Comparison of ENCODE assay signal across 8 mouse cellular contexts in genomic region chr12:81533029-81533419, GRCm38 (mm10). TPM values are rescaled to one million over a fixed set of nuclear protein-coding genes. Genes with fewer than 3 reads are reported as not detected.
DNase-seq lines count a peak whose midpoint lies in the region; ATAC-seq and TF ChIP-seq lines count a peak whose summit lies in the region.

No protein-coding gene starts in this region.

- no peaks in the 10 kb centered on the region for H3K36me3 ChIP-seq in megakaryocyte, embryonic 14.5 days (replicated peaks; ENCODE audit: low read length)
- no peaks in the 10 kb centered on the region for H3K36me3 ChIP-seq in limb, embryonic 11.5 days (ENCODE audit: control insufficient read depth, insufficient read depth, low read length)
- H3K36me3 ChIP-seq in small intestine, adult 2 months (ENCODE audit: control insufficient read depth, insufficient read depth, low read length): no peaks in the 10 kb centered on the region

- peak overlapping the region; percentile 79; the same call in 1 of the 2 replicates for H3K9ac ChIP-seq in limb, embryonic 11.5 days (ENCODE audit: low read length)

- no peaks in the 10 kb centered on the region for H3K9me3 ChIP-seq in megakaryocyte, embryonic 14.5 days
- no peaks in the 10 kb centered on the region for H3K9me3 ChIP-seq in limb, embryonic 11.5 days (ENCODE audit: control insufficient read depth, low read length)

- WGBS in limb, embryonic 11.5 days: 42% methylated on average over 4 of the region's 4 CpGs
- 27% methylated on average over 4 of the region's 4 CpGs for WGBS in small intestine, adult 2 months

- no peak for TF ChIP-seq POLR2A in embryonic fibroblast, embryonic 13.5 days (IDR thresholded peaks at IDR 0.05; ENCODE audit: low read depth, low read length)
- TF ChIP-seq POLR2A in small intestine, adult 2 months (IDR thresholded peaks at IDR 0.05; ENCODE audit: low read depth, low read length): no peak

- TF ChIP-seq CTCF in embryonic fibroblast, embryonic 13.5 days (IDR thresholded peaks at IDR 0.05; ENCODE audit: borderline replicate concordance, insufficient read depth, low read length): no peak
- TF ChIP-seq CTCF in small intestine, adult 2 months (IDR thresholded peaks at IDR 0.05; ENCODE audit: extremely low read depth, insufficient read length, insufficient replicate concordance, low read depth, low read length): no peak

- H3K27ac ChIP-seq in embryonic fibroblast, embryonic 13.5 days (ENCODE audit: insufficient read depth, low read length): no peak overlapping the region
- H3K27ac ChIP-seq in limb, embryonic 11.5 days (replicated peaks; ENCODE audit: low read depth, low read length): no peak overlapping the region
- H3K27ac ChIP-seq in small intestine, adult 2 months (ENCODE audit: insufficient read depth, low read depth, low read length): peak overlapping the region; percentile 87; the same call in 1 of the 2 replicates

- H3K4me3 ChIP-seq in megakaryocyte, embryonic 14.5 days (replicated peaks): peak overlapping the region; percentile 97
- peak overlapping the region; percentile 90; the same call in 1 of the 2 replicates for H3K4me3 ChIP-seq in embryonic fibroblast, embryonic 13.5 days (ENCODE audit: insufficient read depth, low read length)
- peak overlapping the region; percentile 82 for H3K4me3 ChIP-seq in limb, embryonic 11.5 days (ENCODE audit: low read depth, low read length)
- peak overlapping the region; percentile 96 for H3K4me3 ChIP-seq in small intestine, adult 2 months (ENCODE audit: low read depth, low read length)

- no peak for ATAC-seq in megakaryocyte, adult 5-6 weeks (ENCODE audit: poor library complexity, severe bottlenecking)
- peak; percentile 35; the same call in 1 of the 2 replicates for ATAC-seq in limb, embryonic 11.5 days (ENCODE audit: insufficient number of reproducible peaks, low FRiP score, low TSS enrichment, low read depth)
- no peak for ATAC-seq in cerebellum, adult (ENCODE audit: insufficient number of reproducible peaks, low FRiP score, low TSS enrichment)

- H3K27me3 ChIP-seq in megakaryocyte, embryonic 14.5 days (replicated peaks): no peaks in the 10 kb centered on the region
- H3K27me3 ChIP-seq in limb, embryonic 11.5 days (ENCODE audit: control insufficient read depth, insufficient read depth, low read length): no peaks in the 10 kb centered on the region
- no peaks in the 10 kb centered on the region for H3K27me3 ChIP-seq in small intestine, adult 2 months (ENCODE audit: control insufficient read depth, insufficient read depth, low read length)

- DNase-seq in limb, embryonic 11.5 days (ENCODE audit: low spot score): no peak
- DNase-seq in spleen, adult 12 weeks (ENCODE audit: low spot score): no peak
- DNase-seq in adipocyte (ENCODE audit: low spot score): no peak

- peak overlapping the region; percentile 61 for H3K4me2 ChIP-seq in limb, embryonic 11.5 days (ENCODE audit: low read depth, severe bottlenecking)

- H3K4me1 ChIP-seq in megakaryocyte, embryonic 14.5 days: peaks cover 15% of the 10 kb centered on the region
- H3K4me1 ChIP-seq in embryonic fibroblast, embryonic 13.5 days (ENCODE audit: control insufficient read depth, insufficient read depth, low read length): no peaks in the 10 kb centered on the region; the same call in 1 of the 2 replicates
- no peaks in the 10 kb centered on the region for H3K4me1 ChIP-seq in limb, embryonic 11.5 days (ENCODE audit: control insufficient read depth, insufficient read depth, low read length)
- H3K4me1 ChIP-seq in small intestine, adult 2 months (ENCODE audit: control insufficient read depth, insufficient read depth, insufficient read length, low read length): peaks cover 5% of the 10 kb centered on the region; the same call in 1 of the 2 replicates

RNA-seq across cellular contexts. Expression of gene Synj2bp, which starts 0.3 kb away (rescaled TPM):
- 1.2 TPM in 1 of 2 replicates, not detected in the other for polyA plus RNA-seq in megakaryocyte, embryonic 14.5 days (2012; ENCODE audit: insufficient read depth, low replicate concordance)
- 22.8 and 23.5 TPM in 2 replicates for total RNA-seq in megakaryocyte, adult 5-6 weeks (2015)
- 30.8 and 34.1 TPM in 2 replicates for total RNA-seq in megakaryocyte, adult 5-6 weeks (2017)
- 35.7 and 38.6 TPM in 2 replicates for polyA plus RNA-seq in embryonic fibroblast, embryonic 13.5 days (2011; ENCODE audit: insufficient read length, low read depth, missing spikeins)
- polyA plus RNA-seq in limb, embryonic 11.5 days (2014; fragmentation: Nextera tagmentation; extraction: Ambion mirVana): 31.0 and 33.7 TPM in 2 replicates
- 24.3 and 54.3 TPM in 2 replicates for polyA plus RNA-seq in small intestine, adult 2 months (2012; rRNA removed)

RNA-seq across cellular contexts. Expression of gene Gm20498, which starts 0.3 kb away (rescaled TPM):
- 28.3 TPM in 1 of 2 replicates, not detected in the other for polyA plus RNA-seq in megakaryocyte, embryonic 14.5 days (2012; ENCODE audit: insufficient read depth, low replicate concordance)
- total RNA-seq in megakaryocyte, adult 5-6 weeks (2015): 3.2 and 6.1 TPM in 2 replicates
- 33.4 and 44.2 TPM in 2 replicates for total RNA-seq in megakaryocyte, adult 5-6 weeks (2017)
- 11.9 and 12.7 TPM in 2 replicates for polyA plus RNA-seq in embryonic fibroblast, embryonic 13.5 days (2011; ENCODE audit: insufficient read length, low read depth, missing spikeins)
- polyA plus RNA-seq in limb, embryonic 11.5 days (2014; fragmentation: Nextera tagmentation; extraction: Ambion mirVana): 32.7 and 39.4 TPM in 2 replicates
- 8.6 and 20.0 TPM in 2 replicates for polyA plus RNA-seq in small intestine, adult 2 months (2012; rRNA removed)

RNA-seq across cellular contexts. Expression of gene Adam21, which starts 35.2 kb away (rescaled TPM):
- not detected in 2 replicates for polyA plus RNA-seq in megakaryocyte, embryonic 14.5 days (2012; ENCODE audit: insufficient read depth, low replicate concordance)
- 0.14 TPM in 1 of 2 replicates, not detected in the other for total RNA-seq in megakaryocyte, adult 5-6 weeks (2015)
- total RNA-seq in megakaryocyte, adult 5-6 weeks (2017): 0.16 TPM in 1 of 2 replicates, not detected in the other
- polyA plus RNA-seq in embryonic fibroblast, embryonic 13.5 days (2011; ENCODE audit: insufficient read length, low read depth, missing spikeins): 0.17 and 0.47 TPM in 2 replicates
- polyA plus RNA-seq in limb, embryonic 11.5 days (2014; fragmentation: Nextera tagmentation; extraction: Ambion mirVana): 0.24 and 0.32 TPM in 2 replicates
- 0.03 and 0.06 TPM in 2 replicates for polyA plus RNA-seq in small intestine, adult 2 months (2012; rRNA removed)

RNA-seq across cellular contexts. Expression of gene Cox16, which starts 48.1 kb away (rescaled TPM):
- polyA plus RNA-seq in megakaryocyte, embryonic 14.5 days (2012; ENCODE audit: insufficient read depth, low replicate concordance): 5.6 and 18.0 TPM in 2 replicates
- 118 and 132 TPM in 2 replicates for total RNA-seq in megakaryocyte, adult 5-6 weeks (2015)
- 90.5 and 97.7 TPM in 2 replicates for total RNA-seq in megakaryocyte, adult 5-6 weeks (2017)
- 61.4 and 68.8 TPM in 2 replicates for polyA plus RNA-seq in embryonic fibroblast, embryonic 13.5 days (2011; ENCODE audit: insufficient read length, low read depth, missing spikeins)
- polyA plus RNA-seq in limb, embryonic 11.5 days (2014; fragmentation: Nextera tagmentation; extraction: Ambion mirVana): 103 and 117 TPM in 2 replicates
- 54.8 and 78.2 TPM in 2 replicates for polyA plus RNA-seq in small intestine, adult 2 months (2012; rRNA removed)

Comparison
In these comparisons a context has a peak if more than half of its experiments do, and no peak if none do; other contexts are left out.
1. RNA of gene Synj2bp, which starts 0.3 kb away (polyA plus RNA-seq): 24.3 to 54.3 TPM in small intestine, adult 2 months, 35.7 to 38.6 TPM in embryonic fibroblast, embryonic 13.5 days and 31.0 to 33.7 TPM in limb, embryonic 11.5 days; 1.2 TPM in megakaryocyte, embryonic 14.5 days; every median in the first group is over 10 times any median in the second.
2. Peak in every context shown above with its lines, with median percentiles within 50 percentile points of each other: H3K4me3 ChIP-seq.